In genomic region chr16:72854101-72854500, GRCm38 (mm10) we compare ENCODE assay signal across 12 mouse cellular contexts.
DNase-seq lines count a peak whose midpoint lies in the region; TF ChIP-seq lines count a peak whose summit lies in the region.
"Had no signal": no experiment of that assay in that cellular context is flagged by ENCODE, and none has a peak within 500 bp of the region (broad histone marks: within the 10 kb centered on the region; RNA-seq: fewer than 3 reads in every experiment).

No protein-coding gene starts in this region.

- H3K27ac ChIP-seq in layer of hippocampus, adult 2 months = no peak overlapping the region
- H3K27ac ChIP-seq: kidney, embryonic 15.5 days had no signal

- peak; percentile 30 to 41 for DNase-seq in layer of hippocampus, adult 2 months (ENCODE audit: low spot score in 2 of 2)
- no peak for DNase-seq in layer of hippocampus, adult 9-10 months (ENCODE audit: low spot score)
- peak; percentile 54 to 59 for DNase-seq in cerebellum, postnatal 14 days
- DNase-seq in frontal cortex, postnatal 10 days (ENCODE audit: low spot score in 2 of 2) = peak; percentile 31 to 50
- DNase-seq in right cerebral cortex, adult 2 months (ENCODE audit: low spot score in 2 of 2) = peak; percentile 40 to 51
- DNase-seq in adrenal gland, postnatal 4 days (ENCODE audit: low spot score in 2 of 2) = no peak
- no peak for DNase-seq in ovary, postnatal 14 days (ENCODE audit: low spot score)
- DNase-seq in kidney, postnatal 25 days = no peak
- DNase-seq: adrenal gland, postnatal 10 days; gastrocnemius, postnatal 25 days; midbrain, embryonic 14.5 days had no signal

- H3K4me3 ChIP-seq in layer of hippocampus, adult 2 months = no peak overlapping the region
- H3K4me3 ChIP-seq: kidney, embryonic 15.5 days had no signal

- no peak for TF ChIP-seq CTCF in layer of hippocampus, adult 2 months (conservative IDR thresholded peaks at IDR 0.05)

Comparison
In these comparisons a context has a peak if more than half of its experiments do, and no peak if none do; other contexts are left out.
1. DNase-seq: peak in layer of hippocampus, adult 2 months (2 of 2), cerebellum, postnatal 14 days (2 of 2), frontal cortex, postnatal 10 days (2 of 2) and right cerebral cortex, adult 2 months (2 of 2); none in layer of hippocampus, adult 9-10 months (single experiment), adrenal gland, postnatal 4 days (0 of 2), ovary, postnatal 14 days (single experiment) and kidney, postnatal 25 days (0 of 2).